Mouse (Mus musculus) cerebellum, postnatal 36 days (tissue): ENCODE results near the gene Sec1.
A peak's percentile ranks its signal among the peaks of the same experiment; 100 is the strongest.

Experiments
- DNase-seq, 2 experiments: peaks; one replicate each; pipeline ENCODE4 v3.0.0; 2021 to 2022; ENCODE audit warnings: mixed read lengths in 2 of 2

The Sec1 gene

GRCm38 (mm10) chr7:45638623-45639401 is 55.4 kb downstream of the Sec1 start:
- DNase-seq: peak; percentile 99

- no peak for DNase-seq
These were observed 56.5 kb downstream of the Sec1 start for GRCm38 (mm10) chr7:45637710-45638109.

- DNase-seq: no peak
These were observed 58.2 kb downstream of the Sec1 start for GRCm38 (mm10) chr7:45635711-45636688.

GRCm38 (mm10) chr7:45634946-45635681 is 59.1 kb downstream of the Sec1 start:
- no peak for DNase-seq

- peak; percentile 69 to 74 for DNase-seq
These were observed 61.7 kb downstream of the Sec1 start for GRCm38 (mm10) chr7:45632499-45632898.

- no peak for DNase-seq
These were observed 63.9 kb downstream of the Sec1 start for GRCm38 (mm10) chr7:45630064-45630907.

GRCm38 (mm10) chr7:45628364-45629294 is 65.6 kb downstream of the Sec1 start:
- DNase-seq: peak; percentile 94 to 96
